Mouse (Mus musculus) natural killer cell, adult 2 months (primary cell): ENCODE data around the gene Gm20388.

ENCODE experiments used
- DNase-seq, 2 experiments: peaks; one replicate each; pipeline ENCODE4 v3.0.0; 2022; ENCODE audit warnings: low spot score in 2 of 2

Gm20388 gene

GRCm38 (mm10) chr8:122030965-122031364, 2120.3 kb downstream of the Gm20388 start:
- no peak for DNase-seq

- no peak for DNase-seq
These were observed 2122.1 kb downstream of the Gm20388 start for GRCm38 (mm10) chr8:122032741-122033140.

- no peak for DNase-seq
These were observed 2124.9 kb downstream of the Gm20388 start for GRCm38 (mm10) chr8:122035543-122035942.

GRCm38 (mm10) chr8:122036325-122036724, 2125.7 kb downstream of the Gm20388 start:
- no peak for DNase-seq

GRCm38 (mm10) chr8:122037279-122037678, 2126.6 kb downstream of the Gm20388 start:
- no peak for DNase-seq

GRCm38 (mm10) chr8:122038076-122038475, 2127.4 kb downstream of the Gm20388 start:
- no peak for DNase-seq

GRCm38 (mm10) chr8:122039452-122039851, 2128.8 kb downstream of the Gm20388 start:
- DNase-seq: no peak

GRCm38 (mm10) chr8:122047206-122047870, 2136.7 kb downstream of the Gm20388 start:
- DNase-seq: no peak

- no peak for DNase-seq
These were observed 2138.6 kb downstream of the Gm20388 start for GRCm38 (mm10) chr8:122049266-122049665.

GRCm38 (mm10) chr8:122049923-122050322, 2139.3 kb downstream of the Gm20388 start:
- DNase-seq: no peak

- DNase-seq: no peak
These were observed 2140.0 kb downstream of the Gm20388 start for GRCm38 (mm10) chr8:122050620-122051019.

- DNase-seq: no peak
These were observed 2144.7 kb downstream of the Gm20388 start for GRCm38 (mm10) chr8:122055321-122055720.

- DNase-seq: no peak
These were observed 2145.5 kb downstream of the Gm20388 start for GRCm38 (mm10) chr8:122056113-122056512.

GRCm38 (mm10) chr8:122056882-122057281, 2146.2 kb downstream of the Gm20388 start:
- no peak for DNase-seq

- no peak for DNase-seq
These were observed 2147.9 kb downstream of the Gm20388 start for GRCm38 (mm10) chr8:122058510-122058909.

- DNase-seq: no peak
These were observed 2148.3 kb downstream of the Gm20388 start for GRCm38 (mm10) chr8:122058951-122059350.

GRCm38 (mm10) chr8:122062508-122063223, 2152.0 kb downstream of the Gm20388 start:
- no peak for DNase-seq

GRCm38 (mm10) chr8:122064353-122064752, 2153.7 kb downstream of the Gm20388 start:
- DNase-seq: no peak

- no peak for DNase-seq
These were observed 2157.3 kb downstream of the Gm20388 start for GRCm38 (mm10) chr8:122067783-122068505.

- DNase-seq: no peak
These were observed 2158.0 kb downstream of the Gm20388 start for GRCm38 (mm10) chr8:122068609-122069008.

- no peak for DNase-seq
These were observed 2158.6 kb downstream of the Gm20388 start for GRCm38 (mm10) chr8:122069281-122069680.

GRCm38 (mm10) chr8:122071193-122071592, 2160.6 kb downstream of the Gm20388 start:
- DNase-seq: no peak

GRCm38 (mm10) chr8:122073964-122074363, 2163.3 kb downstream of the Gm20388 start:
- no peak for DNase-seq
